Mouse (Mus musculus) heart, adult 10 weeks (tissue): Measurements from ENCODE around the gene Lrch1. TPM values are rescaled to one million over a fixed set of nuclear protein-coding genes. Genes with fewer than 3 reads are reported as not detected.

Experiments used
- polyA plus RNA-seq: library from polyadenylated mRNA; stranded (reverse); fragments of 350-450 nt; fragmentation: Illumina TruSeq; extraction: RNeasy Lipid Tissue Mini Kit (QIAGEN cat#74804); gene quantifications from one replicate; pipeline ENCODE4 v1.2.3, GENCODE M21; 2014; ENCODE audit warnings: low read depth, low replicate concordance

Gene Lrch1
- polyA plus RNA-seq = 10.7 TPM

GRCm38 (mm10) chr14:74947376-74948013 is at the start of gene Lrch1:
Gene Lrch1 (minus strand): TSS chr14:74947876.

GRCm38 (mm10) chr14:74732079-74732783 is 215.4 kb downstream of the Lrch1 start, which contains the start of gene Esd:
Gene Esd (plus strand): TSS chr14:74732297.

Other genes starting within 250 kb of the Lrch1 start
- gene Esd, start 215.6 kb downstream of the Lrch1 start, polyA plus RNA-seq = 175 TPM
- gene Rubcnl, start 68.2 kb upstream of the Lrch1 start, polyA plus RNA-seq = 1.0 TPM
- gene Lrrc63, start 183.0 kb upstream of the Lrch1 start, polyA plus RNA-seq = not detected
- 13.6 TPM for gene Lcp1, start 183.2 kb upstream of the Lrch1 start, polyA plus RNA-seq